Mouse (Mus musculus) cerebellum, postnatal 36 days (tissue): ENCODE measurements at regions not wholly inside any gene's neighbourhood (a gene's known extent, or its start where the extent isn't known, plus 50 kb on each side); places are given as distances from the start of the nearest gene placed in this dataset.
A peak's percentile ranks its signal among the peaks of the same experiment; 100 is the strongest.

ENCODE experiments used
- DNase-seq, 2 experiments: peaks; one replicate each; pipeline ENCODE4 v3.0.0; 2021 to 2022; ENCODE audit warnings: mixed read lengths in 2 of 2

- DNase-seq = no peak
These were observed 151.1 kb upstream of the Lrrn1 start for GRCm38 (mm10) chr6:107378489-107378888.

GRCm38 (mm10) chr6:107380621-107381020 lies 148.9 kb upstream of the Lrrn1 start:
- no peak for DNase-seq

GRCm38 (mm10) chr6:107386094-107386678 lies 143.4 kb upstream of the Lrrn1 start:
- DNase-seq = no peak

- no peak for DNase-seq
These were observed 139.7 kb upstream of the Lrrn1 start for GRCm38 (mm10) chr6:107389892-107390291.

- peak; percentile 20 to 31 for DNase-seq
These were observed 135.0 kb upstream of the Lrrn1 start for GRCm38 (mm10) chr6:107394611-107395010.

GRCm38 (mm10) chr6:107415766-107416165 lies 113.8 kb upstream of the Lrrn1 start:
- DNase-seq = no peak

- peak in 1 of 2 experiments; percentile 24 for DNase-seq
These were observed 107.5 kb upstream of the Lrrn1 start for GRCm38 (mm10) chr6:107422091-107422490.

- no peak for DNase-seq
These were observed 103.0 kb upstream of the Lrrn1 start for GRCm38 (mm10) chr6:107426529-107426928.

GRCm38 (mm10) chr6:107431033-107431432 lies 98.5 kb upstream of the Lrrn1 start:
- no peak for DNase-seq

- DNase-seq = no peak
These were observed 87.5 kb upstream of the Lrrn1 start for GRCm38 (mm10) chr6:107442058-107442457.

- DNase-seq = peak; percentile 72 to 76
These were observed 85.2 kb upstream of the Lrrn1 start for GRCm38 (mm10) chr6:107444336-107444735.

GRCm38 (mm10) chr6:107459220-107459619 lies 70.3 kb upstream of the Lrrn1 start:
- DNase-seq = no peak

GRCm38 (mm10) chr6:107462440-107462839 lies 67.1 kb upstream of the Lrrn1 start:
- no peak for DNase-seq

GRCm38 (mm10) chr6:107473395-107473794 lies 56.2 kb upstream of the Lrrn1 start:
- DNase-seq = no peak

GRCm38 (mm10) chr6:107474125-107474524 lies 55.4 kb upstream of the Lrrn1 start:
- DNase-seq = no peak
